Mouse (Mus musculus): ENCODE data around the gene Mgat5. TPM values are rescaled to one million over a fixed set of nuclear protein-coding genes. Genes with fewer than 3 reads are reported as not detected.

Mgat5 gene
- polyA plus RNA-seq (2012; rRNA removed), result 9.7 and 11.7 TPM in 2 replicates

GRCm38 (mm10) chr1:127204817-127205485 lies at the start of gene Mgat5:
TSS of gene Mgat5 (plus strand) at chr1:127205015.

Measured in ovary, adult 2 months (tissue).